Mouse (Mus musculus): ENCODE measurements around the gene 2810408A11Rik. TPM values are rescaled to one million over a fixed set of nuclear protein-coding genes. Genes with fewer than 3 reads are reported as not detected.

The 2810408A11Rik gene
- polyA plus RNA-seq, 1 experiment from 2014 or later, result 14.7 TPM

DNA sequence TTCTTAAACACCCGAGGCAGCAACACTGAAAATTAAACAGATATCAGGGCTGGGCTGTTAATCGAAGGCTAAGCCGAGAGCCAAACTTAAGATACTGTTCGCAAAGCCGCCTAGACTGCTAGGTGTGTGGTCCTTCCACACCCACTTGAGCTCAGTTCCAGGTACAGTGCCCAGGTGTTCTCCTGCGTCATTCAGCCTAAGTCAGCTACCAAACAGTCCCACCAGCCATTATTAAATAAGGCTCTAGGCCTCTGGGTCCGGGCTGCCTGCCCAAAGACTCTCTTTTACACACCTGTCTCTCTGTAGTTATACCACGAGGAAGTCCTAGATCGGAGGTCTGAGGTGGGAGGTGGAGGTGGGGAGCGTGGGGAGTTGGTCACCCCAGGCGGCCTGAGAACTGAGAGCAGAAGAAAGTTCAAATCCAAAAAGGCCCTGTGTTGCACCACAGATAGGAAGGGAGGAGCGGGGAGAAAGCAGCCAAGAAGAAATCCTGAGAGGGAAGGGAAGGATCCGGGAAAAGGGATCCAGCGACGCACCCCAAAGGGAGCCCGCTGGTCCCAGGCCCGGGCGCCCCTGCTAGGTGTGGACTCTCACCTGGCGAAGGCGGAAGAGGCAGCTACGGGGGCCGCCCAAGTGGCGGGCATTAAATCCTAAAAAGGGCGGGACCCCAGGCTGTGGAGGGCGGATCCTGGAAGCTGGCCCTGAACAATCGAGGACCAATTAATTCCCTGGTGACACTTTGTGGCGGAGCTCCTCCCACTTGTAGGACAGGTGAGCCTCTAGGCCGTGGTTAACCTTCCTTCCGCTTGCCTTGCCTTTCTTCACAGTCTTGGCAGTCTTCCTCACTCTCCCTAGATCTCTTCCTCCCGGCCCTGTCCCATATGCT lies 42.4 kb downstream of the 2810408A11Rik start, which contains the start of gene Tnk1:
Tnk1 (minus strand) TSS at position 618 of the 886 bp plus-strand sequence.
- no peak for ATAC-seq (ENCODE audit: low FRiP score)

DNA sequence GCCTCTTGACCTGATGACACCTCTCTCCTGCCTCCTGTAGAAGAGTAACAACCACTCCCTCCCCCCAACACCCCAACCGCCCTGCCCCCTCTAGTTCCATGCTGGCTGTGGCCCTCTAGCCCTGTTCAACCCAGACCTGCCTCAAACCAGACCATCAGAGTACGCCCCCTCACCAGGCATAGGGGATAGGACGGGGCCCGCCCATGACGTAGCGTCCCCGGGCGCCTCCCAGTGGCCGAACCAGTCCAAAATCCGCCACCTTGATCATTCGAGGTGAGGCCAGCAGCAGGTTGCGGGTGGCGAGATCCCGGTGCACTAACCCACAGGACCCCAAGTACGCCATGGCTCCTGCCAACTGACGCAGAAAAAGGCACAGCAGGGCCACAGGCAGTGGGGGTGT lies 45.4 kb downstream of the 2810408A11Rik start:
- peak; percentile 68 for ATAC-seq (ENCODE audit: low FRiP score)
- Histone ChIP-seq H3K27ac (ENCODE audit: low read depth, low read length) (no peak overlapping the region), H3K9ac (ENCODE audit: low read depth, low read length) (no peak overlapping the region), H3K4me1 (replicated peaks; ENCODE audit: control insufficient read depth, insufficient read depth, low read length) (peaks cover 3% of the 10 kb centered on the region; the same call in 1 of the 2 replicates), H3K36me3 (ENCODE audit: control insufficient read depth, insufficient read depth, low read length) (no peaks in the 10 kb centered on the region), H3K4me2 (replicated peaks; ENCODE audit: low read depth, low read length) (no peak overlapping the region), H3K4me3 (ENCODE audit: low read depth, low read length) (no peak overlapping the region), H3K27me3 (ENCODE audit: control insufficient read depth, insufficient read depth, low read length) (peaks cover 17% of the 10 kb centered on the region), H3K9me3 (ENCODE audit: control insufficient read depth, low read length) (no peaks in the 10 kb centered on the region)
- WGBS, result 19% methylated on average over 16 of the region's 16 CpGs
- DNase-seq (ENCODE audit: low spot score), result peak; percentile 65

More for the DNA sequence above, 42.4 kb downstream of the 2810408A11Rik start, which contains the start of gene Tnk1:
- 23% methylated on average over 29 of the region's 30 CpGs for WGBS
- Histone ChIP-seq H3K36me3 (ENCODE audit: control insufficient read depth, insufficient read depth, low read length) (no peaks in the 10 kb centered on the region), H3K27ac (ENCODE audit: low read depth, low read length) (no peak within 1 kb of the TSS), H3K9ac (ENCODE audit: low read depth, low read length) (no peak within 1 kb of the TSS), H3K9me3 (ENCODE audit: control insufficient read depth, low read length) (no peaks in the 10 kb centered on the region), H3K4me1 (replicated peaks; ENCODE audit: control insufficient read depth, insufficient read depth, low read length) (peaks cover 3% of the 10 kb centered on the region; the same call in 1 of the 2 replicates), H3K4me2 (replicated peaks; ENCODE audit: low read depth, low read length) (peak within 1 kb of the TSS; percentile 7; the same call in 1 of the 2 replicates), H3K4me3 (ENCODE audit: low read depth, low read length) (no peak within 1 kb of the TSS), H3K27me3 (ENCODE audit: control insufficient read depth, insufficient read depth, low read length) (peaks cover 17% of the 10 kb centered on the region)
- DNase-seq (ENCODE audit: low spot score), result no peak

DNA sequence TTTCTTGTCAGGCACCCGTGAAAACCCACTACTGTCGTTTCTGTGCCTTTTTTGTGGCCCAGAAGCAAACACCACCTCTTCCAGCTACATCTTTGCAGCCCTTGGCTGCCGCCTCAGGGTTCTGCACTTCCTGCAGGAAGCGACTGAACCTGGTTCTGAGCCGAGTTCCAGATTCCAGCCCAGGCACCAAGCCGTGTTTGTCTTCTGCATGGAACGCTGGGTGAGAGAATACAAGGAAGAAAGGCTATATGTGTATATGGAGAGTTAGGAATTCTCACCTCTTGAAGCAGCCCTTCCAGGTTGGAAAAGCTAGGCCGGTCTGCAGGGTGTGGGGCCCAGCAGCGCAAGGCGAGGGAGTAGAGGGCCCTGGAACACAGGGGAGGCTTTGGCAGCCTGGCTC lies 46.1 kb downstream of the 2810408A11Rik start:
- DNase-seq (ENCODE audit: low spot score), result no peak
- Histone ChIP-seq H3K27ac (ENCODE audit: low read depth, low read length) (no peak overlapping the region), H3K9me3 (ENCODE audit: control insufficient read depth, low read length) (no peaks in the 10 kb centered on the region), H3K4me2 (replicated peaks; ENCODE audit: low read depth, low read length) (no peak overlapping the region), H3K27me3 (ENCODE audit: control insufficient read depth, insufficient read depth, low read length) (peaks cover 17% of the 10 kb centered on the region), H3K9ac (ENCODE audit: low read depth, low read length) (no peak overlapping the region), H3K4me3 (ENCODE audit: low read depth, low read length) (no peak overlapping the region), H3K4me1 (replicated peaks; ENCODE audit: control insufficient read depth, insufficient read depth, low read length) (peaks cover 3% of the 10 kb centered on the region; the same call in 1 of the 2 replicates), H3K36me3 (ENCODE audit: control insufficient read depth, insufficient read depth, low read length) (no peaks in the 10 kb centered on the region)
- 90% methylated on average over 10 of the region's 10 CpGs for WGBS
- ATAC-seq (ENCODE audit: low FRiP score), result no peak

DNA sequence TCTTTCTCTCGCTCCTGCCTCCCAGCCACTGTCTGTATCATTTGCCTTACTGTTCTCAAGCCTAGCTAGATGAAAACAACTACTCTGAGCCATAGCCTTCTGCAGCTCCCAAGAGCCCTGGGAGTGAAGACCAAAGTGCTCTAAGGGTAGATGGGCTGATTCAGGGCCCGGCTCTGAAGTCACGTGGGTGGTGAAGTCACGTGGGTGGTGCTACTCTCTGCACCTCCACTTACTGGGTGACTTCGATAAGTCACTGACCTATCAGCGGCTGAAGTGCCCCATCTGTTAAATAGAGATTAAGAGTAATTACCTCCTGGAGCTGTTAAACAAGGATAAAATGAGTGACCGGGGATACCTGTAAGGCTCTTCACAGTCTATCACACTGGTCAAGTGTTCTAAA lies 46.8 kb downstream of the 2810408A11Rik start:
- no peak overlapping the region for H3K4me3 ChIP-seq (ENCODE audit: low read depth, low read length)
- no peak overlapping the region for H3K9ac ChIP-seq (ENCODE audit: low read depth, low read length)
- DNase-seq (ENCODE audit: low spot score) (no peak), ATAC-seq (ENCODE audit: low FRiP score) (peak; percentile 27; the same call in 1 of the 2 replicates)
- H3K9me3 ChIP-seq (ENCODE audit: control insufficient read depth, low read length), result no peaks in the 10 kb centered on the region
- H3K27ac ChIP-seq (ENCODE audit: low read depth, low read length), result no peak overlapping the region
- H3K4me2 ChIP-seq (replicated peaks; ENCODE audit: low read depth, low read length), result no peak overlapping the region
- peaks cover 3% of the 10 kb centered on the region; the same call in 1 of the 2 replicates for H3K4me1 ChIP-seq (replicated peaks; ENCODE audit: control insufficient read depth, insufficient read depth, low read length)
- 79% methylated on average over 7 of the region's 7 CpGs for WGBS
- H3K27me3 ChIP-seq (ENCODE audit: control insufficient read depth, insufficient read depth, low read length), result peaks cover 15% of the 10 kb centered on the region
- no peaks in the 10 kb centered on the region for H3K36me3 ChIP-seq (ENCODE audit: control insufficient read depth, insufficient read depth, low read length)

DNA sequence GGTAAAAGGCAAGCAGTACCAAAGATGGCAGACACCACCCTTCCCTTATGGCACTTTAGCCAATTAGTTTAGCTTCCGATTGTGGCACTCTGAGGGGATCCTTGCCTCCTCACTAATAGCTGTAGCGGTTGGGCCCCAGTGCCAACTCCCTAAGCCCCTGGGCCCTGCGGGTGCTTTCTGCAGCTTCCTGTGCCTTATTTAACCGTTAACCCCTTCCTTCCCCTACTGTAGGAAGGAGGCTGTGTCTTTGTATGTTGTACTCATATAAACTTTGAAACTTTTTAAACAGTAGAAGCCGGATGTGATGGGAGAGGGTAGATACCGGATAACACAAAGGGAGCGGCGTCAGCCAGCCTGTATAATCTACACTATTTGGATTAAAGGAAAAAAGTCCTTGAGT lies 50.0 kb downstream of the 2810408A11Rik start:
- H3K4me3 ChIP-seq (ENCODE audit: low read depth, low read length), result no peak overlapping the region
- no peaks in the 10 kb centered on the region for H3K9me3 ChIP-seq (ENCODE audit: control insufficient read depth, low read length)
- no peak overlapping the region for H3K27ac ChIP-seq (ENCODE audit: low read depth, low read length)
- no peak overlapping the region for H3K9ac ChIP-seq (ENCODE audit: low read depth, low read length)
- peaks cover 8% of the 10 kb centered on the region for H3K4me1 ChIP-seq (replicated peaks; ENCODE audit: control insufficient read depth, insufficient read depth, low read length)
- H3K27me3 ChIP-seq (ENCODE audit: control insufficient read depth, insufficient read depth, low read length), result no peaks in the 10 kb centered on the region
- H3K4me2 ChIP-seq (replicated peaks; ENCODE audit: low read depth, low read length), result no peak overlapping the region
- 84% methylated on average over 8 of the region's 8 CpGs for WGBS
- H3K36me3 ChIP-seq (ENCODE audit: control insufficient read depth, insufficient read depth, low read length), result no peaks in the 10 kb centered on the region
- ATAC-seq (ENCODE audit: low FRiP score) (no peak), DNase-seq (ENCODE audit: low spot score) (no peak)

DNA sequence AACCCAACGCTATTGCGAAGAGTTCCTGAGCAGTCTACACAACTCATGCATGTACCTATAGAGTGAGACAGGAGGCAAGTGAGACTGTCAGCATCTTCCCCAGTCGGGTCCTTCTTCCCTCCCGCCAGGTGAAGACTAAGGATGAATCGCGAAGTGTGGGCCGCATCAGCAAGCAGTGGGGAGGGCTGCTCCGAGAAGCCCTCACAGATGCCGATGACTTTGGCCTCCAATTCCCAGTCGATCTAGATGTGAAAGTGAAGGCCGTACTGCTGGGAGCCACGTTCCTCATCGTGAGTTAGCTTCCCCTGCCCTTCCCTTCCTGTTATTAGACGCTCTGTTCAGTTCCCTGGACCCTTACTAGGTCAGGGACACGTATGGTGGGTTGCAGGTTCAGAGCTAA lies 50.9 kb downstream of the 2810408A11Rik start:
- DNase-seq (ENCODE audit: low spot score), result no peak
- Histone ChIP-seq H3K27me3 (ENCODE audit: control insufficient read depth, insufficient read depth, low read length) (no peaks in the 10 kb centered on the region), H3K9ac (ENCODE audit: low read depth, low read length) (no peak overlapping the region), H3K4me1 (replicated peaks; ENCODE audit: control insufficient read depth, insufficient read depth, low read length) (peaks cover 10% of the 10 kb centered on the region), H3K4me3 (ENCODE audit: low read depth, low read length) (no peak overlapping the region), H3K9me3 (ENCODE audit: control insufficient read depth, low read length) (no peaks in the 10 kb centered on the region), H3K27ac (ENCODE audit: low read depth, low read length) (no peak overlapping the region), H3K4me2 (replicated peaks; ENCODE audit: low read depth, low read length) (no peak overlapping the region), H3K36me3 (ENCODE audit: control insufficient read depth, insufficient read depth, low read length) (no peaks in the 10 kb centered on the region)
- 94% methylated on average over 15 of the region's 15 CpGs for WGBS
- ATAC-seq (ENCODE audit: low FRiP score), result no peak

DNA sequence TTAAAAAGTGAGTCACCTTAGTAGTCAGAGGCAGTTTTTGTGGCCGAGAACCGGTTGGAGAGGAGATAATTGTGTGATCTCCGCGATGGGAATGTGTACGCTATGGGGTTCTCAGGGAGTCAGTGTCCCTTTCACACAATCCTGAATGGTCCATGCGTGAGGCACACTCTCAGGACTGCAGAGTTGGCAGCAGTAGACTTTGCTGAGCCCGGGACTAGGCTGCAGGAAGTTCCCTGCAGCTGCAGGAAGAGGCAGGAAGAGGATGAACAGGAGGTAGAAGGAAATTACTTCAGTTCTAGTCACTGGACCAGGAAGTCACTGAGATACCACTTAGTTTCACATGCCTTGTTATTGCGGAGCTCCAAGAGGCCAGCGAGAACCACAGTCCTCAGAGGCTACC lies 51.7 kb downstream of the 2810408A11Rik start:
- H3K9ac ChIP-seq (ENCODE audit: low read depth, low read length), result no peak overlapping the region
- DNase-seq (ENCODE audit: low spot score) (no peak), ATAC-seq (ENCODE audit: low FRiP score) (no peak)
- H3K9me3 ChIP-seq (ENCODE audit: control insufficient read depth, low read length), result no peaks in the 10 kb centered on the region
- H3K4me2 ChIP-seq (replicated peaks; ENCODE audit: low read depth, low read length), result no peak overlapping the region
- H3K4me3 ChIP-seq (ENCODE audit: low read depth, low read length), result no peak overlapping the region
- H3K27ac ChIP-seq (ENCODE audit: low read depth, low read length), result no peak overlapping the region
- H3K27me3 ChIP-seq (ENCODE audit: control insufficient read depth, insufficient read depth, low read length), result no peaks in the 10 kb centered on the region
- H3K4me1 ChIP-seq (replicated peaks; ENCODE audit: control insufficient read depth, insufficient read depth, low read length), result peaks cover 10% of the 10 kb centered on the region
- no peaks in the 10 kb centered on the region for H3K36me3 ChIP-seq (ENCODE audit: control insufficient read depth, insufficient read depth, low read length)
- 94% methylated on average over 9 of the region's 9 CpGs for WGBS

DNA sequence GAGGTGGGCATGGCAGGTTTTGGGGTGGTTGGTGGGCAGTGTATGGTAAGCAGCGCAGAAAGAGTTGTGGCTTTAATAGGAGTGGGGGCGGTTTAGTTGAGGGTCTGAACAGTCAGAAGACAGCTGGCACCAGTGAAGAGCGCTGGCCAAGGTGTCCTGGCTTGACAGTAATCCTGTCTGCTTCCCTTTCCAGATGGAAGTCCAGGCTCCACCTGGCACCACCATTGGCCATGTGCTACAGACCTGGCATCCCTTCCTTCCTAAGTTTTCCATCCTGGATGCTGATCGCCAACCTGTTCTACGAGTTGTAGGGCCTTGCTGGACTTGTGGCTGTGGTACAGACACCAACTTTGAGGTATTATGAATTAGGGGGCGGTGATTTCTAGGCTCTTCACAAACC lies 52.8 kb downstream of the 2810408A11Rik start:
- peak overlapping the region; percentile 80; the same call in 1 of the 2 replicates for H3K4me2 ChIP-seq (replicated peaks; ENCODE audit: low read depth, low read length)
- peak overlapping the region; percentile 6 for H3K4me3 ChIP-seq (ENCODE audit: low read depth, low read length)
- no peak for DNase-seq (ENCODE audit: low spot score)
- H3K4me1 ChIP-seq (replicated peaks; ENCODE audit: control insufficient read depth, insufficient read depth, low read length), result peaks cover 10% of the 10 kb centered on the region
- H3K36me3 ChIP-seq (ENCODE audit: control insufficient read depth, insufficient read depth, low read length), result no peaks in the 10 kb centered on the region
- no peak overlapping the region for H3K9ac ChIP-seq (ENCODE audit: low read depth, low read length)
- 93% methylated on average over 6 of the region's 6 CpGs for WGBS
- no peaks in the 10 kb centered on the region for H3K27me3 ChIP-seq (ENCODE audit: control insufficient read depth, insufficient read depth, low read length)
- no peaks in the 10 kb centered on the region for H3K9me3 ChIP-seq (ENCODE audit: control insufficient read depth, low read length)
- H3K27ac ChIP-seq (ENCODE audit: low read depth, low read length), result no peak overlapping the region
- ATAC-seq (ENCODE audit: low FRiP score), result no peak
